Mouse (Mus musculus) ovary, postnatal 10 days (tissue): Measurements from ENCODE around the gene Obsl1.

ENCODE experiments used
- DNase-seq: peaks from one replicate; pipeline ENCODE4 v3.0.0; 2022; ENCODE audit warnings: low spot score

Gene Obsl1

DNA sequence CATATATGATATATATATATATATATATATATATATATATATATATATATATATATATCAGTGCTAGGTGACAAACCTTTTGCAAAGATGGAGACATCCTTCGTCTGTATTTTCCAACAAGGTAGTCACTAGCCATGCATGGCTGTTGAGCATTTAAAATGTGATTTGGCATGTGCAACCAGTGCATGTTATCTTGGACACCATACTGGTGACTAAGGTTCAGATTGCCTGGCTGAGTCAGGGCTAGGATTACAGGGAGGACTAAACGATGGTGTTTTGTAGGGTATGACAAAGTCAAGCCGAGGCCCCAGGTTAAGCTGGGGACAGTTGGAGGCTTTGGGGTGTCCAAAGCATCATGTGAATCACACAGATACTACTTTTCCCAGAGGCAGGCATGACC lies 50.8 kb downstream of the Obsl1 start:
- DNase-seq, result no peak

GRCm38 (mm10) chr1:75451900-75452299 lies 54.4 kb downstream of the Obsl1 start:
- no peak for DNase-seq

GRCm38 (mm10) chr1:75450314-75451005 lies 55.8 kb downstream of the Obsl1 start, which contains the start of gene Asic4:
Asic4 (plus strand) TSS chr1:75450436.
- no peak for DNase-seq

GRCm38 (mm10) chr1:75449377-75450135 lies 56.7 kb downstream of the Obsl1 start:
- no peak for DNase-seq

DNA sequence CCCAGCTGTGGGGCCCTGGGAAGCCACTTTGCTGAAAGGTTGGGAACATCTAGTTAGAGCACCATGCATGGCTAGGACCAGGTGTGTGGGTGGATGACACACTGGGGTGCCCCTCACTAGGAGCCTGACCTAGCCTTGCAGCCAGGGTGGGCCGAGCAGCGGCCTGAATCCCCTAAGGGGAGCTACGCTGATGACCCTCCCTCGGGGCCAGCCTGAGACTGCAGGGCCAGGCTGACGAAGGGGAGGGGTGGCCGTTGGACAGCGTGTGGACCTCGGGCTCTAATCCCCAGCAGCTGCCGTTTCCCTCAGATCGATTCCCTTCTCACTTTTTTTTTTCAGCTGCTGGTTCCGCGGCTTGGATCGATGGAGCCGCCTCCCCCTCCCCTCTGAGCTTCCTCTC lies 57.3 kb downstream of the Obsl1 start:
- DNase-seq, result no peak

- DNase-seq, result no peak
These were observed 58.2 kb downstream of the Obsl1 start for GRCm38 (mm10) chr1:75448052-75448431.

- no peak for DNase-seq
These were observed 58.8 kb downstream of the Obsl1 start for GRCm38 (mm10) chr1:75447265-75448051.

- DNase-seq, result no peak
These were observed 59.6 kb downstream of the Obsl1 start for GRCm38 (mm10) chr1:75446656-75447055.

DNA sequence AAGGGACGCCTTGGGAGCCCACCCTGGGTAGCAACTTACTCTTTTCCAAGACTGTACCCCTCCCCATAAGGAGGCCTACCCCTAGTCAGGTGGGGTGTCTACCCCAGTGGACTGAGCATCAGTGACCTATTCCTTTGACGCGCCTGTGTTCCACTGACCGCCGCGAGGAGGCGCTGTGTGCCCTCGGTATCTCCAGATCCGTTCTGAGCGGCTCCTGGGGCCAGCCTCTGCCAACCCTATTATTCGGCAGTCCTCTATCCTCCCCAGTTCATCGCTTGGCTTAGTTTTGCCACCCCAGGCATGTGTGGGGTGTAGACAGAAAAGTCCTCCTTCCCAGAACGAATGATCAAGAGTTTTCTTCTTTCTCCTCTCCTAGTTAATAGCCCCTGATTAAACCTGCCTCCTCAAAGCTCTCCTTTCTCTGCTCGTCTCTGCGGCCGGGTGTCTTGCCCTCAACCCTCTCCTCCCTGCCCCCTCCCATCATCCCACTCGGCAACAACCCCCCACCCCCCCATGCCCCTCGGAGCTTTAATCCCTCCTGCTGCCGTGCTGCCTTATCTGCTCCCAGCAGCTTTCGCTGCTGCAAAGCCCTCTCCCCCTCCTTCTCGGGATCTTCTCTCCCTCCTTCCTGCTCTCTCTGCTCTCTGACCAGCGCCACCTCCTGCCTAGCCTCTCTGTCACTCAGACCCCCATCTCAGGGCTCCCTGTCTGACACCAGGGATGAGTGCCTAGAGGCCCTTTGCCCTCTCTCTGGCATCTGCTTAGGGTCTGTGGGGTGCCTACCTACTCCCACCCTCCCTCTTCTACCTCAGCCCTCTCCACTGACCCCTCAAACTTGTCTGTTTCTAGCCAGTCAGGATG lies 60.3 kb downstream of the Obsl1 start:
- DNase-seq, result no peak

GRCm38 (mm10) chr1:75445141-75445701 lies 61.0 kb downstream of the Obsl1 start:
- DNase-seq, result no peak

DNA sequence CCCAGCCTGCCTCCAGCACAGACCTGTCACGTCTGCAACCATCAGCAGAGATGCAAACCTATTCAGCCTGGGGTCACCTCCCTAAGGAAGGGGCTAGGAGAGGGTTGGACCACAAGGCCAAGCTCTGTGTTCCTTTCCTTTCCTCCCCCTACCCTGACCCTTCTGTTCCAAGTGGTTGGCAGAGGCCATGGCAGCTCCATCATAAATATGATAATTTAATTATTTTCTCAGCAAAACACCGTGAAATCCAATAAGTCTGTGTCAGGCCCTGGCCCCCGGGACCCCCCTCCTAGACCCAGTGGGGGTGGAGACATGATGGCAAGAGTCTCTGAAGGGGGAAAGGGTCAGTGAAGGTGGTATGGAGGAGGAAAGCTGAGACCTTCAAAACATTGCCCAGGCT lies 62.0 kb downstream of the Obsl1 start:
- no peak for DNase-seq

- no peak for DNase-seq
These were observed 62.8 kb downstream of the Obsl1 start for GRCm38 (mm10) chr1:75443247-75444024.

DNA sequence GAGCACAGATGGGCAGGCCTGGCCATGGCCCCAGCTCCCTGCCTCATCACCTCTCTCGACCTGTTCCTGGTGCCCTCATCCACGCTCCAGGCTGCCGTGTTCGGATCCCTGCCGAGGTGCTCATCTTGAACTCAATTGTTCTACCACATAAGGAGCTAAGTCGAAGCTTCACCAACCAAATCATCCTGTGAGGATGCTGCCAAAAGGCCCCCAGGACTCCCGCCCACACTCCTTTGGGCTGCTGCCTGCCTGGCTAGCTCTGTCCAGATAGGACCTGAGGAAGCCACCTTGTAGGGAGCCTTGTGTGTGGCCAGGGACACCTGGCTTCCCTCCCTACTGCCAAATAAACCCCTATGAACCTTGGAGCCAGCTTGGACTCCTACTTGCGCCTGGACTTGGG lies 63.4 kb downstream of the Obsl1 start:
- DNase-seq, result no peak

- DNase-seq, result no peak
These were observed 64.1 kb downstream of the Obsl1 start for GRCm38 (mm10) chr1:75442171-75442570.

- no peak for DNase-seq
These were observed 64.7 kb downstream of the Obsl1 start for GRCm38 (mm10) chr1:75441471-75441996.

- DNase-seq, result no peak
These were observed 65.6 kb downstream of the Obsl1 start for GRCm38 (mm10) chr1:75440661-75441060.

GRCm38 (mm10) chr1:75438782-75439181 lies 67.5 kb downstream of the Obsl1 start:
- no peak for DNase-seq

- peak; percentile 56 for DNase-seq
These were observed 70.5 kb downstream of the Obsl1 start, which contains the start of gene Gmppa for GRCm38 (mm10) chr1:75435475-75436328. Gmppa (plus strand) TSS chr1:75435930.
